ENCODE assay signal across 14 mouse cellular contexts in the genomic region with DNA sequence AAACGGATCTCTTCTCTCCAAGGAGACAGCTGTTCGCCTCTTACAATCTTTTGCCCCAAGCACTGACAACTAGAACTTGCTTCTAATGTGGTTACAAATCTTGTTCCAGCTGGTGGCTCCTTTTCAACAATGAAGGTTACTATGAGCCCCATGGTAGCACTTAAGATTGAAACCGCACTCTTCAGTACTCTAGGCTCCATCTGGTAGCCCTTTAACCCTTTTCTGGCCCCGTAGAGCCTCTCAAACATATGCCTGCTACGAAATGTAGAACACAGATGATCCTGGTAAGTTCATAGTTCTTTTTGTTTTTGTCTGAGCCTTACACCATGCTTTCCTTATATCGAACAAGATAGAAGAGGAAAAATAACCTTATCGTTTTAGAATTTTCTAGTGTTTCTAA.
"Had no signal": no experiment of that assay in that cellular context is flagged by ENCODE, and none has a peak within 500 bp of the region (broad histone marks: within the 10 kb centered on the region; RNA-seq: fewer than 3 reads in every experiment).

No protein-coding gene starts in this region.

- H3K9me3 ChIP-seq: limb, embryonic 10.5 days; liver, embryonic 15.5 days; midbrain, embryonic 10.5 days; stomach, embryonic 15.5 days had no signal

- H3K4me2 ChIP-seq: liver, embryonic 11.5 days; liver, embryonic 15.5 days; stomach, embryonic 15.5 days had no signal

- H3K4me3 ChIP-seq: left cerebral cortex, adult 2 months; limb, embryonic 10.5 days; liver, embryonic 15.5 days; midbrain, embryonic 10.5 days; stomach, embryonic 15.5 days had no signal

- H3K27ac ChIP-seq: left cerebral cortex, adult 2 months; limb, embryonic 10.5 days; liver, embryonic 15.5 days; midbrain, embryonic 10.5 days; stomach, embryonic 15.5 days had no signal

- H3K9ac ChIP-seq: liver, embryonic 15.5 days; stomach, embryonic 15.5 days had no signal

- H3K27me3 ChIP-seq: liver, embryonic 15.5 days; stomach, embryonic 15.5 days had no signal

- H3K36me3 ChIP-seq: limb, embryonic 10.5 days; liver, embryonic 15.5 days; midbrain, embryonic 10.5 days; stomach, embryonic 15.5 days had no signal

- ATAC-seq: lung, postnatal 0 days had no signal

- DNase-seq: kidney, postnatal 14 days; lung, adult 2 months; lung, postnatal 36 days; midbrain, embryonic 14.5 days; right cerebral cortex, postnatal 14 days; thymus, adult 2 months; thymus, postnatal 25 days had no signal

- H3K4me1 ChIP-seq: liver, embryonic 15.5 days; midbrain, embryonic 10.5 days; stomach, embryonic 15.5 days had no signal
